Mouse (Mus musculus): ENCODE measurements at regions not wholly inside any gene's neighbourhood (a gene's known extent, or its start where the extent isn't known, plus 50 kb on each side); places are given as distances from the start of the nearest gene placed in this dataset.

DNA sequence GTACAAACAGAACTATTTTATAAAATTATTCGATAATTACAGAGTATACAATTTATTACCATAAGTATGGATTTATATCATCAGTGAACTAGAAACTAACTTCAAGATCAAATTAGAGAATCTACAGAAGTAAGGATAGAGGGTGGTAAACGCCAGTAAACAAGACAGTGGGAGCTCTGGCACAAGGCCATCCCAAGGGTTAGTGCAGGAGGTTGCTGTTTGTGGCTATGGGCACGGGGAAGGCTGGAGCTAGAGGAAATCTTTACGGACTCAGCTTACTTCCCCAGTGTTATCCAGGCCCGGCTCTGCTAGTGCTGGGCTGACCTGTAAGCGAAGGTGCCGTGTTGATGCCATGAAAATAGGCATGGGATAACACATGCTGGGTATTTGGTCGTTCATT, 220.5 kb upstream of the Api5 start:
- no peak overlapping the region for H3K4me3 ChIP-seq
- H3K4me2 ChIP-seq = no peak overlapping the region
- H3K9ac ChIP-seq = no peak overlapping the region
- H3K4me1 ChIP-seq = no peaks in the 10 kb centered on the region
- H3K36me3 ChIP-seq (replicated peaks) = no peaks in the 10 kb centered on the region
- no peak overlapping the region for H3K27ac ChIP-seq
- no peaks in the 10 kb centered on the region for H3K9me3 ChIP-seq
- 85% methylated on average over 8 of the region's 8 CpGs for WGBS
- ATAC-seq (replicated peaks) = no peak
- no peaks in the 10 kb centered on the region for H3K27me3 ChIP-seq (replicated peaks)

All from midbrain, embryonic 15.5 days (tissue).